Mouse (Mus musculus): ENCODE measurements around the gene Mul1.

- TF ChIP-seq CTCF (IDR thresholded peaks at IDR 0.05; ENCODE audit: extremely low read depth, insufficient read length, insufficient replicate concordance, low read depth, low read length) (no peak), POLR2A (IDR thresholded peaks at IDR 0.05; ENCODE audit: low read depth, low read length) (no peak)
These were observed 18.0 kb downstream of the Mul1 start for GRCm38 (mm10) chr4:138452306-138453096.

Data from small intestine, adult 2 months (tissue).